Mouse (Mus musculus) C3H10T1/2 (cell line): ENCODE results near the gene Gm13178. TPM values are rescaled to one million over a fixed set of nuclear protein-coding genes. Genes with fewer than 3 reads are reported as not detected.

ENCODE experiments used
- polyA plus RNA-seq, 2 experiments: library from polyadenylated mRNA; unstranded; fragments of >200 nt; fragmentation: generic; extraction: Trizol; gene quantifications; one replicate each; pipeline ENCODE4 v1.2.1; 2012; ENCODE audit warnings: missing spikeins in 2 of 2

The Gm13178 gene
- not detected for polyA plus RNA-seq

DNA sequence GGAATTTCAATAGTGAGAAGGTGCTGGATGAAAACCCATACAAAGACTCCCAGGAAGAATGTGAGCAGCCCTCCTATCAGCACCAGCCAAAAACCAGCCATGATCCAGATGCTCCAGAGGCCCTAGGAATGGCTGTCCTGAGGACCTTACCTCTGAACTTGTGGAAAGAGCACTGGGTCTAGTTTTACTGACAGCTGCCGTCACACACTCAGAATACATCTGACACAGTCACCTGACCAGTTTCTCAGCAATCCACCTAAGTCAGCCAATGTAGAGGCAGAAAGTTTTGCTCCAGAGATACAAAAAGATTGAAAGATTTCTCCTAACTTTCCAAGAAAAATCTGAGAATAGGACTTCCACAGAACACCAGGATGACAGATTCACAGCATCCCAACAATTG lies at the start of gene Gm13178:
Gm13178 (minus strand) TSS at position 101 of the 400 bp plus-strand sequence.

GRCm38 (mm10) chr4:144686268-144686667 lies 34.9 kb downstream of the Gm13178 start, which contains the start of gene Gm436:
Gm436 (minus strand) TSS chr4:144686368.

Other genes with a start within 250 kb of the Gm13178 start
- not detected for gene 9430007A20Rik, start 201.6 kb downstream of the Gm13178 start, polyA plus RNA-seq
- gene Gm13124, start 156.3 kb downstream of the Gm13178 start, polyA plus RNA-seq = not detected
- gene Aadacl4, start 107.7 kb downstream of the Gm13178 start, polyA plus RNA-seq = not detected
- gene Gm436, start 35.0 kb downstream of the Gm13178 start, polyA plus RNA-seq = not detected
- gene Gm438, start 65.2 kb upstream of the Gm13178 start, polyA plus RNA-seq = not detected
- 1 to 10 TPM in 1 of 2 experiments, under 1 TPM in 1; 0.18 to 4.6 TPM for gene Dhrs3, start 171.4 kb upstream of the Gm13178 start, polyA plus RNA-seq